Mouse (Mus musculus): ENCODE measurements at regions not wholly inside any gene's neighbourhood (a gene's known extent, or its start where the extent isn't known, plus 50 kb on each side); places are given as distances from the start of the nearest gene placed in this dataset.

DNA sequence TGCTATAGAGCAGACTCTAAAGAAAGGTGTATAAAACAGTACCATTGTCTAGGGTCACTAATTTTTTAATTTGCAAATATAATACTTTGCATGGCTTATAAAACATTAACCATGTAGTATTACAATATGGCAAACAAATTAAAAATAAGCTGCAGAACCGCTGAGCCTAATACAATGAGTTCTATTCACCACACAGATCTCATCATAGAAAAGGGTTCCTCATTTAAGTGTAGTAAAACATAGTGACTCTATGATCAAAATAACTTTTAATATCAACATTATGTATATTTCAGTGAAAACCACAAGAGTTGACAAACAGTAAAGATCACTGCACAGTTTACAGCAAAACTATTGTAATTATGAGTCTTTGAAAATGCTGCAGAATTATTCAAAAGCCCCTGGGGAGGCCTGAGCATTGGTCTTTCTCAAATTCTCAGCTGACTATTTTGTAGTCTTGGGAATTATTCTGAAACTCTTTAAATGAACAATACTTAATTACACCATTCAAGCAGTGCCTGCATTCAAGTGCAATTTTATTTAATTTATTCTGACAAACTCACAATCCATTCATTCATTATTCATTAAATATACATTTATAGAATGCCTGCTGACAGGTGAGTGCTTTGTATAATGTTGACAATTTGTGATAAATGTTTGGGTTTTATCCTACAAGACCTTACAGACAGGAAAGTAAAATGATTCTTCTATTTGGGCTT, 60.3 kb downstream of the Pcdh20 start:
- DNase-seq = no peak

DNA sequence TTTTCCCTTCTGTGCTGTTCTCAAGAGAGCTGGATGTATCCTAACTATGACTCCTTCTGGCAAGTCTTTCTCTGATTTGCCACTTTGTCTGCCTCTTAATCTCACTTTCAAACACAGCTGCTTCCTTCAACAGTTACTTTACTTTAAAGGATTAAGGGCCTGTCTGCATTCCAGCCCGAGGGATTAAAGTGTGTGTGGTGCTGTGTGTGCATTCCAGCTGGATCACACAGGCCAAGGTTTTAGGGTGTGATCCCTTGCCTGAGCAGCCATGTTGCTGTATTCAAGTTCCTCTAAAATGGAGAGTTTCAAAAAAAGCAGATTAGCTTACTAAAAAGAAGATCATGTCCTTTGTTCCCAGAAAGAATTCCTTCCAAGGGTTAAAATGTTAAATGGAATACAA, 71.9 kb downstream of the Pcdh20 start:
- DNase-seq = no peak

DNA sequence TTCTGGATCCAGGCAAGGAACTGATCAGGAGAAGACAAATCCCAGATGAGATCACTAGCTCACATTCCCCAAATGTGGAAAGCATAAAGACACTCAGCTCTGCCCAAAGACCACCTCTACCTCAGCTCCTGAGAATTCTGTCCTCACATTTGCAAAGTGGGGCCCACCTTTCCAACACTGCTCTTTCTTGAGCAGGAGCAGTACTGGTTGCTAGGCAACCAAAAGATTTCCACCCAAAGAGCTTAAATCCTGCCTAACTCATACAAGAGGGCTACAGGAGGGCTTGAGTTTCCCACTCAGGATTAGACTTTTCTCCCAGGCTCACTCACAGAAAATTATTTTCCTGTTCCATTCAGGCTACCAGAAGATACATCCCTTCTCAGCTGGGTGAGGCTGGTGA, 74.0 kb downstream of the Pcdh20 start:
- no peak for DNase-seq

DNA sequence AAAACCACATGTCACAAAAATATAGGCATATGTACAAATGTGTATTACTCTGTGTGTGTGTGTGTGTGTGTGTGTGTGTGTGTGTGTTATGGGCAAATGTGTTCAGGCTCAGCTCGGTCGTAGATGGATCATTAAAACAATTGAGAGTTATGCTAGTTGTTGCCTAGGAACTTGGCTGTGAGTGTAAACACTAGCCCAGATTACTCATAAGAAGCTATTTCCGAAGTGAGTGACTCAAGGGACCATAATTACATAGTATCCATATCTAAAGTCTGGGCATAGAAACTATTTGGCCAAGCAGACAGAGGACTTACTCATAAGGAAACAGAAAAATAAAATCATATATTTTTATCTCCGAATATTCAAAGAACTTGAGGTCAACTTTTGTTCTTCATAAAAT, 76.2 kb downstream of the Pcdh20 start:
- DNase-seq = no peak

DNA sequence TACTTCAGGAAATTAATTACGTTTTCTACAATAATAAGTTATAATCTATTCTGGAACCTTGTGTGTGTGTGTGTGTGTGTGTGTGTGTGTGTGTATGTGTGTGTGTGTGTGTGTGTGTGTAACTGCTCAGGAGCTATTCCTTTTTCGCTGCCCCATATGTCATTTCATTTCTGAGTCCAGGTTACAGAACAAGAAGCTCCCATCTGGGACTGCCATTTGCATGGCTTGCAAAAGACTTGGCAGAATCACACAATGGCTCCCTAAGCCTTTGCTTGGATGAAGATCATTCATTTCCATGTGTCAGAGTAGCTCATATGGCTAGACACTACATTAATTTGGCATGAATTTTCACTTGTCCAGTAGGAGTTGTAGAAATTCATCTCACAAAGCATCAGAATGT, 86.6 kb downstream of the Pcdh20 start:
- DNase-seq = no peak

DNA sequence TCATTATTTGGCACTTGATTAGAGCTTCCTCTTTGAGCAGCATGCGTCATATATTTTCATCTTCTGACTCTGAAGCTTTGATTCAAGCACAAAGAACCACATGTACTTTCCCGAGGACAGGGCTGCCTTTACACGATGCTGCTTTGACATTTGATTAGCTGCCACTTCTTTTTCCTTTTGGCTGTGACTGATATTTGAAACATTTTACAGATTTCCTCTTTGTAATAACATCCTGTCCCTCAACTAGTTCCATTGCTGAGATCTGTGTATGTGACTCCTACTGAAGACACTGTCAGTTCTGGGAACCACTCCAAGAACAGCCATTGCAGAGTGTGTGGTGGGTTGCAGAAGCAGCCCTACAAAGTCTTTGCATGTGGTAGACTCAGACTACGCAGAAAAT, 124.0 kb downstream of the Pcdh20 start:
- DNase-seq = peak in 1 of 2 experiments; percentile 23

DNA sequence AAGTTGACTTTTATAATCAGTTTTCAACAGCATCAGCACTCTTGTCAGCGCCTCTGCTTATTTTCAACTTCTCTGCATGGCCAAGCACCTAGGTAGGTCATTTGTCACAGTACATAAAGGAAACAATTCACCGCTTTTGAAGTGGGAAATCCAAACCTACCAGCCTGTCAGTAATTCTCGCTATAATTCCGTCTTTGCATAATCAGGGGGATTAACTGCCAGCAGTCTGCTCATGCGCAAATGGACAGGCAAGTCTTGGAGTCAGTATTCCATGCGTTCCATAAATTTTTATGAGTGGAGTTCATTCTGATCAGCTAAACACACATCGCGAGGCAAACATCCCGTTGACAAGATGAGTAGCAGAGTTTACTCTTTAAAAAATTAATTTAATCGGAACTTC, 133.9 kb downstream of the Pcdh20 start:
- DNase-seq = no peak

DNA sequence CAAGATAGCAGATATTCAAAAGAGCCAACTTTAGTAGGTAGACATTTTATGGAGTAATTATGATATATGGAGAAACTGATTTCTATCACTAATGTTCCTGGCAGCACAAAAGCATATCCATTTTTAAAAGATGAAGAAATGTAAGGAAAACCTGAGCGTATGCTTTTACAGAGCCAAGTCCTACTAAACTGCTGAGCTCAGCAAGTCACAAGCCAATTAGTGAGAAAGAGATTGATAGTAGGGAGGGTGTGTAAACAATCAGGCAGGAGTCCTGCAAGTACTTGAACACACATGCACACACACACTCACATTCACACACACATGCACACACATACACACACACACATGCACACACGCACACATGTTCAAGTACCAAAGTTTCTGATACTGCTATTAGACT, 140.6 kb downstream of the Pcdh20 start:
- DNase-seq = no peak

DNA sequence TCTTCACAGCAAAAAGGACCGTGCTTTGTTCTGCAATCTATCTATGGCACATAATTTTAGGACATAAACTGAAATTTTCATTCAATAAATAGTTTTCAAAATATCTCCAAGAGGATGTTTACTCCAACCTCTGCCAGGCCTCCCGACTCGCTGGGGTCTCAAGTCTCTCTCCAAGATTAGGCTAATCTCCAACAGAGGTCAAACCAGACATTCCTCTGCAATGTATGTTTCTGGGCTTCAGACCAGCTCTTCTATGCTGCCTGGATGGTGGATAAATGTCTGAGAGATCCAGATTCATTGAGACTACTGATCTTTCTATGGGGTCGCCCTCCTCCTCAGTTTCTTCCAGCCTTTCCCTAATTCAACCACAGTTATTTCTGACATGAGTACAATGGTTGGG, 144.8 kb downstream of the Pcdh20 start:
- DNase-seq = no peak

DNA sequence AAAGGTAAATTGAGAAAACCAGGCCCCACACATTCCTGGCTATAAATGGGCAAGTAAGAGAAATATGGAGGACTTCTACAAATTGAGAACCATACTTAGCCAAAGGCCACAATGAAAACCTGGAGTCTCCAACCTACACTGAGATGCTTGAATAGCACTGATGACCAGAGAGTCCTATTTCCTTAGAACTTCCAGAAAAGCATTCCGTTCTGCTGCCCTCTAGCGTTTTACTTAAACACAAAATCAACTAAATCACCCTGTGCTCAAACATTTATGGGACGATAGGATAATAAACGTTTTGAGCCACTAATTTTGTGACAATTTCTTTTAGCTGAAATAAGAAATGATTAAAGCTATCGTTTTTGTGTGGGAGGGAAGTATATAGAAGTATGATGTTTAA, 192.9 kb downstream of the Pcdh20 start:
- DNase-seq = no peak

DNA sequence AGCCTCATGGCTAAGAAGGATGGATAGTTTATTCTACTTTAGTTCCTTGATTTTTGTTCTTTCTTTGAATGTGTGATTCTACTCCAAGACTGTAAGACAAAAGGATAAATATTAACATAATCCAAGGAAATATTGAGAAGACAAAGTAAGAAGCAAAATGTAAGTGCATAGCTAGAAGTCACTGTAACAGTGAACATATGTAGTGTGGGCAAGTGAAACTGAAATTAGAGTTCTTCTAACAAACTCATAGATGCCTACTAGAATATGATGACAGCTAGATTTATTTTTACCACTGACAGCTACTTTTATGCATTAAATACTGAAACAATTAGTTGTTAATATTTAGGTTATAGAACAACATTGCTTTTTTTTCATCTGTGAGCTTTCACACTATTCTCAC, 206.4 kb downstream of the Pcdh20 start:
- DNase-seq = no peak

DNA sequence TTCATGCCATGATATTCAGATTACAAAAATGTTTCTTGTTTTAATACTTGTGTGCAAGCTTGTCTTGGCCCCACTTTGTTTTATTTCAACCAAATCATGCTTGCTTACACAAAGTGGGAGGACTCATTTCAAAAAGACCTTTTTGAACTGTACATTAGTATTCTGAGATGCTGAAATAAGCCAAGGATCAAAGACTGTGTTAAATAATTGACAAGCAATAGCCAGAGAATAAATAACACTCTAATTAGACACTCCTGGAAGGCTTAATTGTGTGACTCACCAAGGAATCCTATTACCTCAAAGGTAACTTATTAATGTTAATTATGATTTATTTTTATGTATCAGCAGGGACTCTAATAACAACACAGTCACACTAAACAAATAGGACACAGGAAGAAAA, 212.2 kb downstream of the Pcdh20 start:
- no peak for DNase-seq

DNA sequence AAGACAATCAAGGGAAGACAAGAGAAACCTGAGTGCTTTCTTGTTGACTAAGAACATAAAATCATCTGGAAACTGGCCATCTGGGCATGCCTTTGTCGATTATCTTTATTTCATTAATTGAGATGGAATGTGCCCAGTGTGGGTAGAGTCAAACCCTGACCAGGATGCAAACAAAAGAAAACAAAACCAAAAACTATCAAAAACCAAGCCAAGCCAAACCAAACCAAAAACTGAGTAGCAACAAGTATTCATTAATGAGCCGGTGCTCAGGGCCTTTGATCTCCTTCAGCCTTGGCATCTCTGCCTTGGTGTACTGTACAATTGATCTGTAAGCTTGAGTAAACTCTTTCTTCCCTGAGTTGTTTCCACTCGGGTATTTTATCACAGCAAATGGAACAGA, 216.1 kb downstream of the Pcdh20 start:
- DNase-seq = no peak
